Mouse (Mus musculus): ENCODE results near the gene Wrap53. TPM values are rescaled to one million over a fixed set of nuclear protein-coding genes. Genes with fewer than 3 reads are reported as not detected.
"Not testable (repeated sequence)": the region's sequence is repeated elsewhere in the genome, so short reads cannot be mapped to it uniquely, and the experiment has no call there.

Gene Wrap53
- 3.8 and 8.0 TPM in 2 replicates for total RNA-seq (2017)

DNA sequence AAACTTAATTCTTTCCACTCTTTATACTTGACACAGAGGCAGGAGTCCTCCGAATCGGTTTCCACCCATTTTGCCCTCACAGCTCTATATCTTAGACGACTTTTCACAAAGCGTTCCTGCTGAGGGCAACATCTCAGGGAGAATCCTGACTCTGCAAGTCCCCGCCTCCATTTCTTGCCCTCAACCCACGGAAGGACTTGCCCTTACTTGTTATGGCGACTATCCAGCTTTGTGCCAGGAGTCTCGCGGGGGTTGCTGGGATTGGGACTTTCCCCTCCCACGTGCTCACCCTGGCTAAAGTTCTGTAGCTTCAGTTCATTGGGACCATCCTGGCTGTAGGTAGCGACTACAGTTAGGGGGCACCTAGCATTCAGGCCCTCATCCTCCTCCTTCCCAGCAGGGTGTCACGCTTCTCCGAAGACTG lies at the start of gene Wrap53, which contains the start of gene Trp53:
Wrap53 (minus strand) TSS at position 165 of the 424 bp plus-strand sequence.
Trp53 (plus strand) TSS at position 269 of the 424 bp plus-strand sequence.
- peak; percentile 77 for ATAC-seq (ENCODE audit: extremely low read depth, insufficient number of reproducible peaks, low FRiP score, poor library complexity, severe bottlenecking)

DNA sequence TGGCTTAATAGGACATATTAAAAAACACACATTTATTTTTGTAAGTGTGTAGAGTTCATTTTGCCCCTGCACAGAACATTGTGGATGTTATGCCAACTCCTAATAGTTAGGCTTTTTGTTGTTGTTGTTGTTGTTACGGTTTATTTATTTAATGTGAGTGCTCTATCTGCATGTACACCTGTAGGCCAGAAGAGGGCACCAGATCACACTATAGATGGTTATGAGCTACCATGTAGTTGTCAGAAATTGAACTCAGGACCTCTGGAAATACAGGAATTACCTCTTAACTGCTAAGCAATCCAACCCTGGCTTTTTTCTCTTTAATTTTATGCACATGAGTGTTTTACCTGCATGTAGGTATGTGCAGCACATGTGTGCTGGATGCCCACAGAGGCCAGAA lies 49.7 kb upstream of the Wrap53 start:
- ATAC-seq (ENCODE audit: extremely low read depth, insufficient number of reproducible peaks, low FRiP score, poor library complexity, severe bottlenecking), result no peak

DNA sequence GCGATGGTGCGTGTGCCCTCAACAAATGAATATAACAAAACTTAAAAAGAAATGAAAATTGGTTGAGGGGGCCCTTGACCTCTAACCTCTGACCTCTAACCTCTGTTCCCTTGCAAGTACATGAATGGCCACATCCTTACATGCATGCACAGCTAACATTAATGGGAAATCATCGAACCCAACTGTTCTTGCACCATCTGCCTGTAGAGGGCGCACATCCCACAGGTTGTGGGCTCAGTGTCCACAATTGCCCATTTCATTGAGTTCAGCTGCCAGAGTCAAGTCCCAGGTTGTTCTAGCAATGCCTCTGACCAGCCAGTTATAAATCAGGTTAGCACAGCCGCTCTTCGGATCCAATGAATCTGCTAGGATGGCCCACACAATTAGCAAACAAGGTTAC lies 48.2 kb upstream of the Wrap53 start:
- peak; percentile 62; the same call in 1 of the 2 replicates for ATAC-seq (ENCODE audit: extremely low read depth, insufficient number of reproducible peaks, low FRiP score, poor library complexity, severe bottlenecking)

GRCm38 (mm10) chr11:69624339-69624738 lies 44.3 kb upstream of the Wrap53 start:
- not testable (repeated sequence) for ATAC-seq (ENCODE audit: extremely low read depth, insufficient number of reproducible peaks, low FRiP score, poor library complexity, severe bottlenecking)

GRCm38 (mm10) chr11:69623006-69623405 lies 43.0 kb upstream of the Wrap53 start:
- no peak for ATAC-seq (ENCODE audit: extremely low read depth, insufficient number of reproducible peaks, low FRiP score, poor library complexity, severe bottlenecking)

DNA sequence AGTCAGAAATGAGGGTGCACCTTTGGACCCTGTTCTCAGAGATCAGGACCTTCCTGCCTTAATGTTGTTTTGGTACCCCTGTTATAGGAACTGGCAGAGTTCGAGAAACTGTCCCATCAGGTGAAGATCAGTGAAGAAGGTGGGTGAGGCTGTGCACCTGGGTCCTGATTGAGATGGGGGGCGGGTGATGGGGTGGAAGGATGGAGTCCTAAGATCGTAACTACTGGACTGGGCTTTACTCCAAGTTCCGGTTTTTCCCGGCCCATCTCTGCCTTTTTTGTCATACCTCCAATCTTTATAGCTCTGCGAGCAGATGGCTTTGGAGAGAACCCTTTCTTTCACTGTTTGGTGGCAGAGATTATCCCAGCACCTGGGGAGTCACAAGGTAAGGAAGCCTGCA lies 42.4 kb upstream of the Wrap53 start:
- ATAC-seq (ENCODE audit: extremely low read depth, insufficient number of reproducible peaks, low FRiP score, poor library complexity, severe bottlenecking), result no peak

DNA sequence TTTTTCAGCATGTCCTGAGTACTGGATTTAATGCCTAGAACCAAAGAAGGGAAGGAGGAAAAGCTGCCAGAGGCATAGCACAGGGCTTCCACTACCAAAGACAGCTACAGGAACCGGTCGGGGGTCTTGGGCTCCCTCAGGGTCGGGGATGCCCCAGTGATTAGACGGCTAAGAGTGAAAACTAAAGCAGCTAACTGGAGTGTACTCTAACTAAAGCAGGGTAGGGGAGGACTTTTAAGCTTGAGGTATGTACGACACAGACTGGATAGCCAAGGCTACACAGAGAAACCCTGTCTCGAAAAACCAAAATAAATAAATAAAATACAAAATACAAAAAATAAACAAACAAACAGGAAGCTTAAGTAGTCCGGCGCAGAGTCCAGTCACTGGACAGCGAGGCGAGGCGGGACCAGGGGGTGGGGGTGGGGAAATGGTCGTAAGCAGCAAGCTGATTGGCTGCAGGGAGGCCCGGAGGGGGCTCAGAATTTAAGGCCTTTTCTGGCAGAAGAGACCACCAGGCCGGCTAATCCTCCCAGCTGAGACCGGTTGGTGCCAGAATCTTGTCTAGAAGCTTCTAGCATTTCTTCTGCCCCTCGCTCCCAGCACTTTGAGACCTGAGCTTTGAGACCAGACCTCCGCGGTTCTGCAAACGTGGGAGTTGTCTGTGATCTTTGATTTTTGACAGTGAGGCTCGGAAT lies 41.7 kb upstream of the Wrap53 start, which contains the start of gene Sat2:
Sat2 (plus strand) TSS at position 454 of the 698 bp plus-strand sequence.
- ATAC-seq (ENCODE audit: extremely low read depth, insufficient number of reproducible peaks, low FRiP score, poor library complexity, severe bottlenecking), result no peak

DNA sequence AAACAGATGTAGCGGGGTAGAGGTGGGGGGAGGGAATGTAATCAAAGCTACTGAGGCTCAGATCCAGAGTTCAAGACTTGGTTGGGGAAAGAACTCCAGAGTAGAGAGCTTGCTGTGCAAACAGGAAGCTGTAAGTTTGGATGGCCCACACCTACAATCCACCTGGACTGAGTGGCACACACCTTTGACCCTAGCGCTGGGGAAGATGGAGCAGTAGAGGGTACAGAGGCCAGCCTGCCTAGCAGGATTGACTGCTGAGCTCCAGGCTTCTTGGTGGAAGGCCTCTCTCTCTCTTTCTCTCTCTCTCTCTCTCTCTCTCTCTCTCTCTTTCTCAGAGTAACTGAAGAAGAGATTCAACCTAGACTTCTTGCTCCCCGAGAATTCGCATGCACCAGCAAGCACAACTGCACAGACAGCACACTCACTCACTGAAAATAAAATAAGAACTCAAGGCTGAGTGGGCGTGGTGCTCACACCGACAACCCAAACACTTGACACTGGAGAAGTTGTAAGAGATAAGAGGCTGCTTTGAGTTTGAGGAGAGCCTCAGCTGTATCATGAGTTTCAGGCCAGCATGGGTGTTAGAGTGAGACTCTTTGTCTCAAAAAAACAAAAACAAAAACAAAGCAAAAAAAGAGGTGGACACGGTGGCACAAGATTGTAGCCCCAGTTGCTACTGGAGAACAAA lies 40.5 kb upstream of the Wrap53 start:
- no peak for ATAC-seq (ENCODE audit: extremely low read depth, insufficient number of reproducible peaks, low FRiP score, poor library complexity, severe bottlenecking)

GRCm38 (mm10) chr11:69617805-69618204 lies 37.8 kb upstream of the Wrap53 start, which contains the start of gene Shbg:
TSS of gene Shbg (minus strand) at chr11:69617905.
- no peak for ATAC-seq (ENCODE audit: extremely low read depth, insufficient number of reproducible peaks, low FRiP score, poor library complexity, severe bottlenecking)

DNA sequence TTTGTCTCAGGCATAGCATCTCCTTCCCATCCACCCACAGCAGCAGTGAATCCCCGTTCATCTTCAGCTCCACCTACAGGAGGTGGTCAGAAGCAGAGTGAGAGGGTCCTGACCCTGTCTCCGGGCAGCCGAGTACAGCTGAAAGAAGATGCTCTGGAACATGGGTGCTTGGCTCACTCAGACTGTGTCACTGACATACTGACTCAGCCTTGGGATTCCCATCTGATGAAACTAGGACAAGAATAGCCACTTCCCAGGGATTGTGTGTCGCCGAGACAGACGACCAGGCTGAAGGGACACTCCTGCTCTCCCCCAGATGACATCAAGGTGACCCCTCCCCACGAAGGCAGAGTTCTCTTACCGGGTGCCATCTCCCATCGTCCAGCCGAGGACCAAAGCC lies 36.7 kb upstream of the Wrap53 start:
- no peak for ATAC-seq (ENCODE audit: extremely low read depth, insufficient number of reproducible peaks, low FRiP score, poor library complexity, severe bottlenecking)

DNA sequence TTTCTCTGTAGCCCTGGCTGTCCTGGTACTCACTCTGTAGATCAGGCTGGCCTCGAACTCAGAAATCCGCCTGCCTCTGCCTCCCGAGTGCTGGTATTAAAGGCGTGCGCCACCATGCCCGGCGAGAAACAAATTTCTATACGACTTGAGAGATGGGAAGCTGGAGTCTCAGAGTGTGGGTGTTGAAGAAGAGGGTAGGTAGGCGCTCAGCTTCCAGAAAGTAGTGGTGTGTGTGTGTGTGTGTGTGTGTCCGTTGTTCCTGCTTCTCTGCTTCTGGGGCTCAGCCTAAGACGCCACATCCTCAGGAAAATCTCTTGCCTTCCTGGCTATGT lies 34.2 kb upstream of the Wrap53 start:
- not testable (repeated sequence) for ATAC-seq (ENCODE audit: extremely low read depth, insufficient number of reproducible peaks, low FRiP score, poor library complexity, severe bottlenecking)

DNA sequence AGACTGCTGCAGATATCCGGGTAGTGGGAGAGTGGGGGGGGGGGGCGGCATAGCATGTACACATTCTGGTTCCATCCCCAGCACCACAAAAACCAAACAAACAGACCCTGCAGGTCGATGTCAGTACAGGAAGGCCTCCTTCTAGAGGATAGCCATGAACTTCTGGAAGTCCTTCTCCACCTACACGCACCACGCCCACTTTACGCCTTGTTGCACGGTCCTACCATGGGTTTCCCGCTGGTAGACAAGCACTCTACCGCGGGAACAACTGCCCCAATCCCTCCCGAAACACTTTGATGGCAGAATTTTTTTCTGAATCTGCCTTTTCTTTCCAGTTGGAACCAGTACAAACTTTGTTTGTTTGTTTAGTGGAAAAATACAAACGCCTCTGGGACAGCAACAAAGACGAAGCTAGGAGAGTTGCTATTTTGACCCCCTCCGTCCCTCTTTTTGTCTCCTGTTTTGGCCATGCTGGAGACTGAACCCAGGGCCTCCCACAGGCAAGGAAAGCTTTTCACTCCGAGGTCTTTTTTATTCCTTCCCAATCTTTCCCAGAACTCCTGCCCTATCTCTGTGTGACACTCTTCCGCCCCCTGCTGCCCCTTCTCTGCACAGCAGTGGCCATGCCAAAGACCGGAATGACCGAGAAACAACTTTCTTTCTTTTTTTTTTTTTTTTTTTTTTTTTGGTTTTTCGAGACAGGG lies 33.6 kb upstream of the Wrap53 start:
- no peak for ATAC-seq (ENCODE audit: extremely low read depth, insufficient number of reproducible peaks, low FRiP score, poor library complexity, severe bottlenecking)

DNA sequence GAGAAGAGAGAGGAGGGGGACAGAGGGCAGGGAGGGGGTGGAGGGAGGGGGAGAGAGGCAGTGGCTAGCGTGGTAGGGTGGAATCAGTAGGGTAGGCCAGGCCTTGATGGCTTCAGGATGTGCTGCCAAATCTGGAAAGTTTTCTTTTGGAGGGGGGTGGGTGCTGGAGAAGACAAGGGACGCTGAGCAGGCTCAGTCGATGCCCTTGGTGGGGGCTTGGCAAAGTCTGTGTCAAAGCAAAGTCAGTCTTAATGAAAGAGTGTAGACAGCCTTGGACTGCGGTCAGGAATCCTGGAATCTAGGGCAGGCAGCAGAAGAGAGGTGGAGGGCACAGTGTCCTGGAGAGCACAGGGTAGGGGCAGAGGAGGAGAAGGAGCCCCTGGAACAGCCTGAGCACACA lies 30.8 kb upstream of the Wrap53 start:
- ATAC-seq (ENCODE audit: extremely low read depth, insufficient number of reproducible peaks, low FRiP score, poor library complexity, severe bottlenecking), result no peak

- ATAC-seq (ENCODE audit: extremely low read depth, insufficient number of reproducible peaks, low FRiP score, poor library complexity, severe bottlenecking), result no peak
Observed at GRCm38 (mm10) chr11:69609416-69609815, 29.4 kb upstream of the Wrap53 start.

- no peak for ATAC-seq (ENCODE audit: extremely low read depth, insufficient number of reproducible peaks, low FRiP score, poor library complexity, severe bottlenecking)
Observed at GRCm38 (mm10) chr11:69608525-69608924, 28.5 kb upstream of the Wrap53 start.

DNA sequence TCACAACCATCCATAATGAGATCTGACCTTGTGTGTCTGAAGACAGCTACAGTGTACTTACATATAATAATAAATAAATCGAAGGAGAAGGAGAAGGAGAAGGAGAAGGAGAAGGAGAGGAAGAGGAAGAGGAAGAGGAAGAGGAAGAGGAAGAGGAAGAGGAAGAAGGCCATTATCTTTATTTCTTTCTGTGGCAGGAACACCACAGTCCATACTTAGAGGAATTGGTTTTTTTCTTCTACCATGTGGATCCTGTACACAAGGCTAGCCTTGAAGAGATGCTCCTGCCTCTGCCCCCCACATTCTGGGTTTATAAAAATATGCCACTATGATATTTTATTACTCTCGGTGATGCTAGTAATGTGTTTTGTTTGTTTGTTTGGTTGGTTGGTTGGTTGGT lies 26.8 kb upstream of the Wrap53 start:
- ATAC-seq (ENCODE audit: extremely low read depth, insufficient number of reproducible peaks, low FRiP score, poor library complexity, severe bottlenecking), result no peak

DNA sequence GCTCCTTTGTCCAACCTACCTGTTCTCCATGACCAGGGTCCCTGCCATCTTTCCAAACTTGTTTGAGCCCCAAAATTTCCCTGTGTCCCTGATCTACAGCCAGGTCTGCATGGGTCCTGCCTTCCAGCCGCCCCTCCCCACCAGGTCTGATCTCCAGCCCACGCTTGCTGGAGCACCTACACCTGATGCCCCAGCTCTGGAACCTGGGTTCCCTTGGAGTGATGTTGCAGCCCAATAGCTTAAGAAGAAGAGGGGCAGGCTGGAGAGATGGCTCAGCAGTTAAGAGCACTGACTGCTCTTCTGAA lies 26.4 kb upstream of the Wrap53 start:
- ATAC-seq (ENCODE audit: extremely low read depth, insufficient number of reproducible peaks, low FRiP score, poor library complexity, severe bottlenecking), result no peak

DNA sequence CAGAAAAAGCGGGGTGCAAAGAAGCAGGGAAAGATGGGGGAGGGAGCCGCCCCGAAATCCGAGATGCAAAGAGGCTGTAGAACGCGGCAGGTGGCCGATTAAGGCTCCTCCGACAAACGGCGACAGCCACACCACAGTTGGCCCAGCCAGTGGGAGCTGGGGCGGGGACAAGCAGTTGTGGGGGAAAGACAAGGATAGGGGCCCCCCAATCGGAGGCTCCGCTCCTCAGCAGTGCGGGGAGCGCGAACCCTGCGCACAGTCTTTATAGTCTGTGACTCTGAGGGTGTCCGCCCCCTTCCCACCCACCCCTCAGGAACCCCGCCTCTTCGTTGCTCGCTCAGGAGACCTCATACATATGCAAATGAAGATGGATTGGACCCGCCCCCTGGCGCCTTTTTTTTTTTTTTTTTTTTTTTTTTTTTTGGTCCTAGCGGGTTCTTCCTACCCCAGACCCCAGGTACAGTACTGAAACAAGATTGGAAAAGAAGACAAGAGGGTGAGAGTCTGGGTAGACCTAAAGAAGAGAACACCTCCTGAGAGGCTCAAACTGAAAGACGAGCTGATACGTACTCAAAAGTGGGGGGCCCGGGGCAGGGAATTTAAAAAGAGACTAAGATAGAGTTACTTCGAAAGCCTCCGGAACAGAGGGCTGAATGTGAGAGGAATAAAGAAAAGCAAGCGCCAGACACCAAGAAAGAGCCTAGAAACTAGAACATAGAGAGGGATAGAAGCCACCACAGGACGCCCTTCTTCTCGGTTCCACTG lies 25.9 kb upstream of the Wrap53 start, which contains the start of gene Atp1b2:
Atp1b2 (minus strand) TSS at position 217 of the 765 bp plus-strand sequence.
- ATAC-seq (ENCODE audit: extremely low read depth, insufficient number of reproducible peaks, low FRiP score, poor library complexity, severe bottlenecking), result peak; percentile 30; the same call in 1 of the 2 replicates

Data from neutrophil, adult 5-6 weeks (primary cell).